ENCODE assay signal across 27 mouse cellular contexts in genomic region chr11:12315670-12316069, GRCm38 (mm10).
A peak's percentile ranks its signal among the peaks of the same experiment; 100 is the strongest.
DNase-seq lines count a peak whose midpoint lies in the region; ATAC-seq and TF ChIP-seq lines count a peak whose summit lies in the region.
"Had no signal": no experiment of that assay in that cellular context is flagged by ENCODE, and none has a peak within 500 bp of the region (broad histone marks: within the 10 kb centered on the region; RNA-seq: fewer than 3 reads in every experiment).

No protein-coding gene starts in this region.

- no peaks in the 10 kb centered on the region for H3K9me3 ChIP-seq in heart, embryonic 10.5 days
- no peaks in the 10 kb centered on the region for H3K9me3 ChIP-seq in stomach, embryonic 16.5 days (replicated peaks; ENCODE audit: control insufficient read depth, low read length)
- no peaks in the 10 kb centered on the region for H3K9me3 ChIP-seq in stomach, postnatal 0 days (ENCODE audit: control insufficient read depth, low read length)
- H3K9me3 ChIP-seq in heart, embryonic 15.5 days (replicated peaks) = no peaks in the 10 kb centered on the region
- no peaks in the 10 kb centered on the region for H3K9me3 ChIP-seq in midbrain, embryonic 13.5 days
- H3K9me3 ChIP-seq: embryonic facial prominence, embryonic 12.5 days; hindbrain, embryonic 15.5 days; neural tube, embryonic 12.5 days had no signal

- H3K36me3 ChIP-seq in heart, embryonic 10.5 days = no peaks in the 10 kb centered on the region
- no peaks in the 10 kb centered on the region for H3K36me3 ChIP-seq in stomach, embryonic 16.5 days (ENCODE audit: control insufficient read depth, insufficient read depth, low read length)
- no peaks in the 10 kb centered on the region for H3K36me3 ChIP-seq in stomach, postnatal 0 days (ENCODE audit: control insufficient read depth, insufficient read depth, low read length)
- H3K36me3 ChIP-seq in heart, embryonic 15.5 days = no peaks in the 10 kb centered on the region
- H3K36me3 ChIP-seq in midbrain, embryonic 13.5 days = no peaks in the 10 kb centered on the region
- H3K36me3 ChIP-seq: embryonic facial prominence, embryonic 12.5 days; hindbrain, embryonic 15.5 days; neural tube, embryonic 12.5 days had no signal

- no peak for TF ChIP-seq CTCF in stomach, postnatal 0 days (IDR thresholded peaks at IDR 0.05; ENCODE audit: low read depth)

- TF ChIP-seq EP300 in stomach, postnatal 0 days (optimal IDR thresholded peaks at IDR 0.05) = no peak

- peaks cover 2% of the 10 kb centered on the region; the same call in 1 of the 2 replicates for H3K4me1 ChIP-seq in heart, embryonic 10.5 days
- peaks cover 4% of the 10 kb centered on the region; the same call in 1 of the 2 replicates for H3K4me1 ChIP-seq in stomach, embryonic 16.5 days (ENCODE audit: control insufficient read depth, insufficient read depth, low read length)
- H3K4me1 ChIP-seq in stomach, postnatal 0 days (replicated peaks; ENCODE audit: control insufficient read depth, insufficient read depth) = no peaks in the 10 kb centered on the region
- peaks cover 19% of the 10 kb centered on the region for H3K4me1 ChIP-seq in heart, embryonic 15.5 days (replicated peaks)
- H3K4me1 ChIP-seq in midbrain, embryonic 13.5 days (replicated peaks) = no peaks in the 10 kb centered on the region
- H3K4me1 ChIP-seq: embryonic facial prominence, embryonic 12.5 days; hindbrain, embryonic 15.5 days; neural tube, embryonic 12.5 days had no signal

- no peak overlapping the region for H3K27ac ChIP-seq in heart, embryonic 10.5 days
- peak overlapping the region; percentile 1; the same call in 1 of the 2 replicates for H3K27ac ChIP-seq in stomach, embryonic 16.5 days (ENCODE audit: low read length)
- no peak overlapping the region for H3K27ac ChIP-seq in stomach, postnatal 0 days (replicated peaks)
- peak overlapping the region; percentile 39 for H3K27ac ChIP-seq in heart, embryonic 15.5 days
- no peak overlapping the region for H3K27ac ChIP-seq in midbrain, embryonic 13.5 days
- H3K27ac ChIP-seq: embryonic facial prominence, embryonic 12.5 days; hindbrain, embryonic 15.5 days; liver, embryonic 14.5 days; neural tube, embryonic 12.5 days had no signal

- no peak overlapping the region for H3K9ac ChIP-seq in stomach, embryonic 16.5 days (ENCODE audit: low read length)
- H3K9ac ChIP-seq in stomach, postnatal 0 days (ENCODE audit: low read length) = no peak overlapping the region
- no peak overlapping the region for H3K9ac ChIP-seq in heart, embryonic 15.5 days
- H3K9ac ChIP-seq in midbrain, embryonic 13.5 days (replicated peaks) = no peak overlapping the region
- H3K9ac ChIP-seq: embryonic facial prominence, embryonic 12.5 days; hindbrain, embryonic 15.5 days; liver, embryonic 14.5 days; lung, embryonic 14.5 days; neural tube, embryonic 12.5 days had no signal

- peak; percentile 29 to 42 for DNase-seq in heart, adult 18-20 months
- no peak for DNase-seq in heart, embryonic 10.5 days (ENCODE audit: low spot score)
- no peak for DNase-seq in stomach, postnatal 0 days (ENCODE audit: low spot score)
- no peak for DNase-seq in lung, adult 18-20 months
- DNase-seq: adrenal gland, postnatal 10 days; cerebellum, adult 11 months; cerebellum, adult 9-11 months; embryo, embryonic 11 days; gastrocnemius, postnatal 36 days; kidney, adult 18-20 months; kidney, postnatal 10 days; liver; lung, embryonic 14.5 days; right cerebral cortex, adult 18-20 months; thymus, postnatal 4 days had no signal

- 60% methylated on average over 3 of the region's 3 CpGs for WGBS in heart, embryonic 10.5 days
- WGBS in stomach, embryonic 16.5 days = 60% methylated on average over 3 of the region's 3 CpGs
- 61% methylated on average over 3 of the region's 3 CpGs for WGBS in stomach, postnatal 0 days
- 35% methylated on average over 3 of the region's 3 CpGs for WGBS in heart, embryonic 15.5 days
- WGBS in midbrain, embryonic 13.5 days = 91% methylated on average over 3 of the region's 3 CpGs

- H3K4me3 ChIP-seq in heart, embryonic 10.5 days = no peak overlapping the region
- no peak overlapping the region for H3K4me3 ChIP-seq in stomach, embryonic 16.5 days (replicated peaks; ENCODE audit: low read length)
- no peak overlapping the region for H3K4me3 ChIP-seq in stomach, postnatal 0 days (ENCODE audit: low read depth, low read length)
- no peak overlapping the region for H3K4me3 ChIP-seq in heart, embryonic 15.5 days
- no peak overlapping the region for H3K4me3 ChIP-seq in midbrain, embryonic 13.5 days (replicated peaks)
- H3K4me3 ChIP-seq: embryonic facial prominence, embryonic 12.5 days; hindbrain, embryonic 15.5 days; myocyte; neural tube, embryonic 12.5 days had no signal

- H3K4me2 ChIP-seq in stomach, embryonic 16.5 days (ENCODE audit: low read depth, low read length) = no peak overlapping the region
- no peak overlapping the region for H3K4me2 ChIP-seq in stomach, postnatal 0 days (replicated peaks; ENCODE audit: low read depth)
- H3K4me2 ChIP-seq in heart, embryonic 15.5 days = no peak overlapping the region
- H3K4me2 ChIP-seq in midbrain, embryonic 13.5 days (replicated peaks) = no peak overlapping the region
- H3K4me2 ChIP-seq: embryonic facial prominence, embryonic 12.5 days; hindbrain, embryonic 15.5 days; lung, embryonic 14.5 days; midbrain, embryonic 11.5 days; neural tube, embryonic 12.5 days had no signal

- ATAC-seq in stomach, embryonic 16.5 days (ENCODE audit: insufficient read depth, low FRiP score) = no peak
- ATAC-seq in stomach, postnatal 0 days (ENCODE audit: low FRiP score, low TSS enrichment) = no peak
- ATAC-seq in heart, embryonic 15.5 days (replicated peaks; ENCODE audit: insufficient number of reproducible peaks, insufficient read depth, low FRiP score, low read depth) = no peak
- ATAC-seq in midbrain, embryonic 13.5 days = no peak
- ATAC-seq: forebrain, embryonic 14.5 days; inflammation-experienced regulatory T-cells, adult 6 months; Patski had no signal

- no peaks in the 10 kb centered on the region for H3K27me3 ChIP-seq in heart, embryonic 10.5 days (ENCODE audit: insufficient read depth, poor library complexity, severe bottlenecking)
- no peaks in the 10 kb centered on the region for H3K27me3 ChIP-seq in stomach, embryonic 16.5 days (ENCODE audit: control insufficient read depth, insufficient read depth, low read length)
- H3K27me3 ChIP-seq in stomach, postnatal 0 days (ENCODE audit: control insufficient read depth, insufficient read depth, low read length) = no peaks in the 10 kb centered on the region
- no peaks in the 10 kb centered on the region for H3K27me3 ChIP-seq in heart, embryonic 15.5 days
- peaks cover 42% of the 10 kb centered on the region for H3K27me3 ChIP-seq in midbrain, embryonic 13.5 days
- H3K27me3 ChIP-seq: embryonic facial prominence, embryonic 12.5 days; hindbrain, embryonic 15.5 days; neural tube, embryonic 12.5 days; Patski had no signal

Comparison
In these comparisons a context has a peak if more than half of its experiments do, and no peak if none do; other contexts are left out.
1. DNase-seq: peak in heart, adult 18-20 months (2 of 2); none in heart, embryonic 10.5 days (single experiment), stomach, postnatal 0 days (single experiment) and lung, adult 18-20 months (0 of 2).
2. H3K27ac ChIP-seq: peak in stomach, embryonic 16.5 days (single experiment) and heart, embryonic 15.5 days (single experiment); none in heart, embryonic 10.5 days (single experiment), stomach, postnatal 0 days (single experiment) and midbrain, embryonic 13.5 days (single experiment).